Mouse (Mus musculus): ENCODE results near the gene Msh5. TPM values are rescaled to one million over a fixed set of nuclear protein-coding genes. Genes with fewer than 3 reads are reported as not detected.

The Msh5 gene
- polyA plus RNA-seq, 1 experiment from 2014 or later: 4.4 TPM

DNA sequence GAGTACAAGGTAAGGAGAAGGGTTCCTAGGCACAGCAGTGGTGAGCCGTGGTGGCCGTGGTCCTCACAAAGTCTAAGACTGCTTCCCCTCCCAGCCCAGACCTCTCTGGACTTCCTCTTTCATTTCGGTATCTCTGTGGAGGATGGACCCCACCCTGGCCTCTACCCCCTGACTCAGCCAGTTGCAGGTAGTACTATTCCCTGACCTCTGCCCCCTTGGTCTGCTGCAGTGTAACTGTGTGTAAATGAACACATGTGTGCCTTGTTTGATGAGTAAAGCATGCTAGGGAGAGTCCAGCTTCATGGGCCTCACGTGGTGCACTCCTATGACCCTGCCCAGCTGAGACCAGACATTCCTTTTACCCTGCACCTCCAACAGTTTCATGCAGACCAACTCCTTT lies 22.8 kb downstream of the Msh5 start:
- Histone ChIP-seq H3K4me3 (no peak overlapping the region), H3K27ac (replicated peaks) (no peak overlapping the region), H3K27me3 (replicated peaks; ENCODE audit: low read depth, poor library complexity, severe bottlenecking) (0 out of 2 replicates have a peak, but pooled peaks cover under 1% of the 10 kb centered on the region), H3K9me3 (no peaks in the 10 kb centered on the region), H3K4me1 (peaks cover 68% of the 10 kb centered on the region), H3K36me3 (replicated peaks) (peaks cover 2% of the 10 kb centered on the region)
- WGBS: 67% methylated on average over 4 of the region's 4 CpGs
- no peak for DNase-seq (ENCODE audit: low spot score)

DNA sequence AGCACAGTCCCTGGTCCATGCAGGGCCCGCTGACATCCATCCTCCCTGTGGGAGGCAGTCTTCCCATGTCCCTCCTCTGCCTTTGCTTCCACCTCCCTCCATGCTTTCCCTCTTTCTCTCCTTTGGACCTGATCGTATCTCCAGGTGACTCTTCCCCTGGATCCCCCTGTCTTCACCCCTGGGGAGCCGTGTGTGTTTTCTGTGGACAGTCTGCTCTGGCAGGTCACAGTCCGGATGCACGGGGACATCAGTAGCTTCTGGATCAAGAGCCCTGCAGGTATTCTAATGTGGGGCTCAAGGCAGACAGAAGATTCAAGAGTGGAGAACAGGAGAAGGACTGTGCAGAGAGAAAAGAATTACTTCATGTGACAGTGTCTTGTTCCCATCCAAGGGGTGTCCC lies 23.3 kb downstream of the Msh5 start:
- peak overlapping the region; percentile 26 for H3K27ac ChIP-seq (replicated peaks)
- DNase-seq (ENCODE audit: low spot score): no peak

GRCm38 (mm10) chr17:35022541-35023060 lies 23.9 kb downstream of the Msh5 start:
- 94% methylated on average over 8 of the region's 8 CpGs for WGBS
- H3K9me3 ChIP-seq: no peaks in the 10 kb centered on the region
- peaks cover 57% of the 10 kb centered on the region for H3K4me1 ChIP-seq
- peaks cover 7% of the 10 kb centered on the region for H3K36me3 ChIP-seq (replicated peaks)
- H3K4me3 ChIP-seq: no peak overlapping the region
- no peak for DNase-seq (ENCODE audit: low spot score)
- no peaks in the 10 kb centered on the region for H3K27me3 ChIP-seq (replicated peaks; ENCODE audit: low read depth, poor library complexity, severe bottlenecking)
- no peak overlapping the region for H3K27ac ChIP-seq (replicated peaks)

More for the DNA sequence above, 23.3 kb downstream of the Msh5 start:
- WGBS: 84% methylated on average over 5 of the region's 5 CpGs
- H3K36me3 ChIP-seq (replicated peaks): peaks cover 4% of the 10 kb centered on the region
- H3K9me3 ChIP-seq: no peaks in the 10 kb centered on the region
- no peaks in the 10 kb centered on the region for H3K27me3 ChIP-seq (replicated peaks; ENCODE audit: low read depth, poor library complexity, severe bottlenecking)
- H3K4me3 ChIP-seq: no peak overlapping the region
- H3K4me1 ChIP-seq: peaks cover 63% of the 10 kb centered on the region

- H3K36me3 ChIP-seq (replicated peaks): peaks cover 14% of the 10 kb centered on the region
- WGBS: 68% methylated on average over 6 of the region's 6 CpGs
- peak overlapping the region; percentile 78 for H3K27ac ChIP-seq (replicated peaks)
- H3K9me3 ChIP-seq: no peaks in the 10 kb centered on the region
- peak overlapping the region; percentile 41 for H3K4me3 ChIP-seq
- DNase-seq (ENCODE audit: low spot score): no peak
- no peaks in the 10 kb centered on the region for H3K27me3 ChIP-seq (replicated peaks; ENCODE audit: low read depth, poor library complexity, severe bottlenecking)
- peaks cover 51% of the 10 kb centered on the region for H3K4me1 ChIP-seq
Measured at GRCm38 (mm10) chr17:35021842-35022477, 24.6 kb downstream of the Msh5 start.

DNA sequence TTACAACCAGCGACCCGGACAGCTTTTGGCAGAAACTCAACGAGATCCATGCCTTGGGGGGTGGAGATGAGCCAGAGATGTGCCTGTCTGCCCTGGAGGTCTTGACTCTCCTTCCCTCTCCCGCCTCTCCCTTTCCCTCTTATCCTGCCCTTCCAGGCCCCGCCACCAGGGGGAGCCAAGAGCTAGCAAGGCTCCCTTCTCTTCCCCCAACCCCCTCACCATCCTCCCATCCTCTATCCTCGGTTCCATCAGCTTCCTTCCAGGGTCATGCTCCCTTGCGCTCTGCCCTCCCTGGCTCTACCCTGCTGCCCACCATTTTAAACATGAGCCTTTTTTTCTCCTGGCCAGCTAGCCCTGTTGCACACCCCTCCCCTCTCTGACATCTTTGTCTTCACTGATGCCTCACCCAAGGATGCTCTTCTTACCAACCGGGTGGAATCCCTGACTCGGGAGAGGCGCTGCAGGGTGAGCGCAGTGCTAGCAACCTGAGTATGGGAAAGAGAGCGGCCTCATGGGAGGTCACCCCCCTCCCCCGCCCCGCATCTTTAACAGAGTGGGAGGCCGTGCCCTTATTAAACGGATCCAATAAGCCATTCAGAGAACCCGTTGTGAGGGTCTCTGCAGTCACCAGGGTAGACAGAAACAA lies 25.3 kb downstream of the Msh5 start:
- Histone ChIP-seq H3K36me3 (replicated peaks) (peaks cover 21% of the 10 kb centered on the region), H3K27me3 (replicated peaks; ENCODE audit: low read depth, poor library complexity, severe bottlenecking) (no peaks in the 10 kb centered on the region), H3K4me3 (peak overlapping the region; percentile 41), H3K9me3 (no peaks in the 10 kb centered on the region), H3K27ac (replicated peaks) (peak overlapping the region; percentile 78), H3K4me1 (peaks cover 44% of the 10 kb centered on the region)
- 5% methylated on average over 17 of the region's 17 CpGs for WGBS
- DNase-seq (ENCODE audit: low spot score): peak; percentile 92

- H3K4me3 ChIP-seq: peak overlapping the region; percentile 41; the same call in 1 of the 2 replicates
- H3K9me3 ChIP-seq: no peaks in the 10 kb centered on the region
- 86% methylated on average over 8 of the region's 8 CpGs for WGBS
- H3K27ac ChIP-seq (replicated peaks): no peak overlapping the region
- H3K4me1 ChIP-seq: peaks cover 37% of the 10 kb centered on the region
- no peak for DNase-seq (ENCODE audit: low spot score)
- H3K27me3 ChIP-seq (replicated peaks; ENCODE audit: low read depth, poor library complexity, severe bottlenecking): no peaks in the 10 kb centered on the region
- peaks cover 28% of the 10 kb centered on the region for H3K36me3 ChIP-seq (replicated peaks)
Measured at GRCm38 (mm10) chr17:35020551-35020950, 26.0 kb downstream of the Msh5 start.

DNA sequence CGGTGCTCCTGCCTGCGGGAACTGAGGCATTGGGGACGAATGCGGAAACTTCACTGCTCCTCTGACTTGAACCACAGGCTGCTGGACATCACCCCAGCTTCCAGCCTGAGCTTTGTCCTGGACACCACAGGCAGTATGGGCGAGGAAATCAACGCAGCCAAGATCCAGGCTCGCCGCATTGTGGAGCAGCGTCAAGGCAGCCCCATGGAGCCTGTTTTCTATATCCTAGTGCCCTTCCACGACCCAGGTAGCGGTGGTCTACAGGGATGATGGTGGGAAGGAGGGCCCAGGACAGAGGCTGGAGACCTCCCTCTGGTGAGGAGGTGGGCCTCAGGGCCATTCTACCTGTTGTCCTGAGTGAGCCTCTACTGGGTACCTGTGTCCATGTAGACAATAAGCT lies 26.7 kb downstream of the Msh5 start:
- H3K9me3 ChIP-seq: no peaks in the 10 kb centered on the region
- DNase-seq (ENCODE audit: low spot score): no peak
- WGBS: 82% methylated on average over 11 of the region's 11 CpGs
- H3K27ac ChIP-seq (replicated peaks): no peak overlapping the region
- H3K4me1 ChIP-seq: peaks cover 33% of the 10 kb centered on the region
- peak overlapping the region; percentile 25; the same call in 1 of the 2 replicates for H3K4me3 ChIP-seq
- peaks cover 35% of the 10 kb centered on the region for H3K36me3 ChIP-seq (replicated peaks)
- H3K27me3 ChIP-seq (replicated peaks; ENCODE audit: low read depth, poor library complexity, severe bottlenecking): no peaks in the 10 kb centered on the region

- H3K4me3 ChIP-seq: no peak overlapping the region
- 86% methylated on average over 3 of the region's 3 CpGs for WGBS
- H3K4me1 ChIP-seq: peaks cover 16% of the 10 kb centered on the region
- DNase-seq (ENCODE audit: low spot score): no peak
- no peaks in the 10 kb centered on the region for H3K27me3 ChIP-seq (replicated peaks; ENCODE audit: low read depth, poor library complexity, severe bottlenecking)
- no peaks in the 10 kb centered on the region for H3K9me3 ChIP-seq
- 0 out of 2 replicates have a peak overlapping the region, but pooled peaks have one; percentile 3 for H3K27ac ChIP-seq (replicated peaks)
- peaks cover 52% of the 10 kb centered on the region for H3K36me3 ChIP-seq (replicated peaks)
Measured at GRCm38 (mm10) chr17:35018171-35018570, 28.4 kb downstream of the Msh5 start.

DNA sequence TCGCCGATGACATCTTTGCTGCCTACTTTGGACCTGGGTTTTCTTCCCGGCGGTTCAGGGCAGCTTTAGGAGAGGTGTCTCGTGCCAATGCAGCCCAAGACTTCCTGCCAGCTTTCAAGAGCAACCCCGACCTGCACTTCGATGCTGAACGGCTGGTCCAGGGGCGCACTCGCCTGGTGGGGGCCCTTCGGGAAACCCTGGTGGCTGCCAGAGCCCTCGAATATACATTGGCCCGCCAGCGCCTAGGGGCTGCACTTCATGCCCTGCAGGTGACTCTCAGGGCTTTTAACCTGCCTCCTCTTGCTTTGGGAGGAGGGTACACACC lies 28.9 kb downstream of the Msh5 start:
- H3K36me3 ChIP-seq (replicated peaks): peaks cover 57% of the 10 kb centered on the region
- peaks cover 15% of the 10 kb centered on the region for H3K4me1 ChIP-seq
- DNase-seq (ENCODE audit: low spot score): no peak
- WGBS: 74% methylated on average over 14 of the region's 14 CpGs
- no peaks in the 10 kb centered on the region for H3K9me3 ChIP-seq
- 0 out of 2 replicates have a peak overlapping the region, but pooled peaks have one; percentile 11 for H3K4me3 ChIP-seq
- no peak overlapping the region for H3K27ac ChIP-seq (replicated peaks)
- no peaks in the 10 kb centered on the region for H3K27me3 ChIP-seq (replicated peaks; ENCODE audit: low read depth, poor library complexity, severe bottlenecking)

GRCm38 (mm10) chr17:35016791-35017705 lies 29.5 kb downstream of the Msh5 start:
- no peak overlapping the region for H3K27ac ChIP-seq (replicated peaks)
- DNase-seq (ENCODE audit: low spot score): no peak
- 78% methylated on average over 10 of the region's 10 CpGs for WGBS
- no peaks in the 10 kb centered on the region for H3K9me3 ChIP-seq
- peaks cover 63% of the 10 kb centered on the region for H3K36me3 ChIP-seq (replicated peaks)
- peak overlapping the region; percentile 11; the same call in 1 of the 2 replicates for H3K4me3 ChIP-seq
- peaks cover 14% of the 10 kb centered on the region for H3K4me1 ChIP-seq
- H3K27me3 ChIP-seq (replicated peaks; ENCODE audit: low read depth, poor library complexity, severe bottlenecking): no peaks in the 10 kb centered on the region

GRCm38 (mm10) chr17:35016376-35016775 lies 30.2 kb downstream of the Msh5 start, which contains the start of gene Vwa7:
Gene Vwa7, plus strand, starts transcription at chr17:35016579.
- peak within 1 kb of the TSS; percentile 11; the same call in 1 of the 2 replicates for H3K4me3 ChIP-seq

DNA sequence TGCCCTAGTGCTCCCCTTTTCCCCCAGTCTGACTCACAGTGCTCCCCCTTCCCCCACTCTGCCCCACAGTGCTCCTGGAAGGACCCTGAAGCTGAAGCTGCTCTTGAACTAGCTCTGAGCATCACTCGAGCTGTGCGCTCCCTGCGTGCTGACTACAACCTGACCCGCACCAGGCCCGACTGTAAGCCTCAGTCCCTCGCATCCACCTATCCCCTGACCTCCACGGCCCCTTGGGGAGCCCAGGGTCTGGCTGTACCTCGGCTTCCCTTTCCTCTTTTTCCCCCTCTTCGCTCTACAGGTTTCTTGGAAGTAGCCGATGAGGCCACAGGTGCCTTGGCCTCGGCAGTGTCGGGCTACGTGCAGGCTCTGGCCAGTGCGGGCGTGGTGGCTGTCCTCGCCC lies 31.2 kb downstream of the Msh5 start:
- Histone ChIP-seq H3K4me1 (no peaks in the 10 kb centered on the region), H3K4me3 (no peak overlapping the region), H3K27ac (replicated peaks) (no peak overlapping the region), H3K27me3 (replicated peaks; ENCODE audit: low read depth, poor library complexity, severe bottlenecking) (no peaks in the 10 kb centered on the region), H3K36me3 (replicated peaks) (peaks cover 81% of the 10 kb centered on the region), H3K9me3 (no peaks in the 10 kb centered on the region)
- no peak for DNase-seq (ENCODE audit: low spot score)
- WGBS: 92% methylated on average over 16 of the region's 16 CpGs

More at GRCm38 (mm10) chr17:35016376-35016775, 30.2 kb downstream of the Msh5 start, which contains the start of gene Vwa7:
- no peaks in the 10 kb centered on the region for H3K9me3 ChIP-seq
- no peaks in the 10 kb centered on the region for H3K27me3 ChIP-seq (replicated peaks; ENCODE audit: low read depth, poor library complexity, severe bottlenecking)
- peaks cover 70% of the 10 kb centered on the region for H3K36me3 ChIP-seq (replicated peaks)
- WGBS: 88% methylated on average over 12 of the region's 12 CpGs
- no peak for DNase-seq (ENCODE audit: low spot score)
- H3K27ac ChIP-seq (replicated peaks): peak within 1 kb of the TSS; percentile 16; the same call in 1 of the 2 replicates
- peaks cover 7% of the 10 kb centered on the region for H3K4me1 ChIP-seq
